Comparison of ENCODE assay signal across 22 mouse cellular contexts in the genomic region with DNA sequence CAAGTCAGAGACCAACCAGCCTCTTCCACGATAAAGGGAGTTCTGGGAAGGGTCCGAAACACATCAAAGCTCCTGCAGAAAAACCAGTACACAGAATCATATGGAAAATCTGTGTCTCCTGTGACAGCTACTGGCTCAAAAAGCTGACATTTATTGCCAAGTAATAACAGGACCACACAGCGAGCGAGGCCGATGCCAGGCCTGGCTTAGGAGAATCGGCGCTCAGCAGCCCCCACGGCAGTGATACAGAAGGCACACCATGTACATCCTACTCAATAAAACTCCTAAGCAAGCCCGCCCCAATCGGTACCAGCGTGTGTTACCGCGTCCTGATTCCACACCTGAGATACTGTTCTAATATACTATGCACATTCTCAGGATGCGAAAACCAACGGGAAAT.
DNase-seq lines count a peak whose midpoint lies in the region; ATAC-seq and TF ChIP-seq lines count a peak whose summit lies in the region.
"Had no signal": no experiment of that assay in that cellular context is flagged by ENCODE, and none has a peak within 500 bp of the region (broad histone marks: within the 10 kb centered on the region; RNA-seq: fewer than 3 reads in every experiment).

No protein-coding gene starts in this region.

- WGBS in cerebellum, adult 2 months: 16% methylated on average over 15 of the region's 15 CpGs
- 61% methylated on average over 15 of the region's 15 CpGs for WGBS in limb, embryonic 13.5 days
- 90% methylated on average over 15 of the region's 15 CpGs for WGBS in limb, embryonic 10.5 days
- 87% methylated on average over 15 of the region's 15 CpGs for WGBS in forebrain, embryonic 13.5 days

- ATAC-seq in limb, embryonic 13.5 days (ENCODE audit: low FRiP score, low read depth): no peak
- no peak for ATAC-seq in forebrain, embryonic 13.5 days
- ATAC-seq: CD4-positive, CD25-positive, alpha-beta regulatory T cell, adult 4 months; forebrain, embryonic 15.5 days; inflammation-experienced regulatory T-cells, adult 6 months; midbrain, embryonic 16.5 days had no signal

- DNase-seq in cerebellum, adult 2 months: peak; percentile 59 to 73
- DNase-seq in cerebellum, adult 11 months: no peak
- no peak for DNase-seq in limb, embryonic 10.5 days (ENCODE audit: low spot score)
- DNase-seq in brain, adult 2 months (ENCODE audit: low read depth, low spot score): peak; percentile 70
- DNase-seq in cerebellum, postnatal 25 days: peak; percentile 68 to 74
- no peak for DNase-seq in thymus, postnatal 10 days (ENCODE audit: low spot score in 2 of 2)
- DNase-seq: adrenal gland, postnatal 25 days; gastrocnemius, postnatal 36 days; kidney, adult 18-20 months; kidney, postnatal 4 days; liver; thymus, postnatal 14 days had no signal

- 0 out of 2 replicates have a peak overlapping the region, but pooled peaks have one; percentile 9 for H3K4me2 ChIP-seq in limb, embryonic 13.5 days (replicated peaks)
- H3K4me2 ChIP-seq in forebrain, embryonic 13.5 days: no peak overlapping the region
- H3K4me2 ChIP-seq: embryonic facial prominence, embryonic 15.5 days; forebrain, embryonic 15.5 days; hindbrain, embryonic 12.5 days; liver, embryonic 15.5 days had no signal

- no peaks in the 10 kb centered on the region for H3K27me3 ChIP-seq in cerebellum, adult 2 months (ENCODE audit: control insufficient read depth, insufficient read depth, low read length)
- no peaks in the 10 kb centered on the region for H3K27me3 ChIP-seq in limb, embryonic 13.5 days
- no peaks in the 10 kb centered on the region for H3K27me3 ChIP-seq in limb, embryonic 10.5 days (ENCODE audit: low read depth, poor library complexity, severe bottlenecking)
- H3K27me3 ChIP-seq in forebrain, embryonic 13.5 days: no peaks in the 10 kb centered on the region
- H3K27me3 ChIP-seq: embryonic facial prominence, embryonic 15.5 days; forebrain, embryonic 15.5 days; hindbrain, embryonic 12.5 days; liver, embryonic 15.5 days had no signal

- TF ChIP-seq CTCF in cerebellum, adult 2 months (IDR thresholded peaks at IDR 0.05; ENCODE audit: borderline replicate concordance, insufficient read depth, low read depth, low read length): no peak

- H3K9me3 ChIP-seq in limb, embryonic 13.5 days: no peaks in the 10 kb centered on the region
- no peaks in the 10 kb centered on the region for H3K9me3 ChIP-seq in limb, embryonic 10.5 days (replicated peaks)
- H3K9me3 ChIP-seq in forebrain, embryonic 13.5 days (replicated peaks): no peaks in the 10 kb centered on the region
- H3K9me3 ChIP-seq: embryonic facial prominence, embryonic 15.5 days; forebrain, embryonic 15.5 days; hindbrain, embryonic 12.5 days; liver, embryonic 15.5 days had no signal

- H3K4me1 ChIP-seq in cerebellum, adult 2 months (ENCODE audit: control insufficient read depth, insufficient read depth, low read length): peaks cover 60% of the 10 kb centered on the region
- H3K4me1 ChIP-seq in limb, embryonic 13.5 days: peaks cover 66% of the 10 kb centered on the region
- peaks cover 22% of the 10 kb centered on the region; the same call in 1 of the 2 replicates for H3K4me1 ChIP-seq in limb, embryonic 10.5 days
- H3K4me1 ChIP-seq in forebrain, embryonic 13.5 days: peaks cover 22% of the 10 kb centered on the region
- H3K4me1 ChIP-seq: liver, embryonic 15.5 days had no signal

- H3K27ac ChIP-seq in cerebellum, adult 2 months (ENCODE audit: insufficient read depth, low read length): no peak overlapping the region
- H3K27ac ChIP-seq in limb, embryonic 13.5 days: no peak overlapping the region
- H3K27ac ChIP-seq in limb, embryonic 10.5 days: no peak overlapping the region
- H3K27ac ChIP-seq in forebrain, embryonic 13.5 days: no peak overlapping the region
- H3K27ac ChIP-seq: embryonic facial prominence, embryonic 15.5 days; forebrain, embryonic 15.5 days; hindbrain, embryonic 12.5 days; liver, embryonic 15.5 days; macrophage had no signal

- H3K4me3 ChIP-seq in cerebellum, adult 2 months (replicated peaks; ENCODE audit: insufficient read depth, low read depth, low read length): no peak overlapping the region
- H3K4me3 ChIP-seq in limb, embryonic 13.5 days: no peak overlapping the region
- no peak overlapping the region for H3K4me3 ChIP-seq in limb, embryonic 10.5 days
- no peak overlapping the region for H3K4me3 ChIP-seq in forebrain, embryonic 13.5 days
- H3K4me3 ChIP-seq: embryonic facial prominence, embryonic 15.5 days; forebrain, embryonic 15.5 days; hindbrain, embryonic 12.5 days; liver, embryonic 15.5 days had no signal

- TF ChIP-seq POLR2A in cerebellum, adult 2 months (IDR thresholded peaks at IDR 0.05; ENCODE audit: borderline replicate concordance, insufficient read depth, low read length): no peak

- no peaks in the 10 kb centered on the region for H3K36me3 ChIP-seq in limb, embryonic 13.5 days
- H3K36me3 ChIP-seq in limb, embryonic 10.5 days: no peaks in the 10 kb centered on the region
- H3K36me3 ChIP-seq in forebrain, embryonic 13.5 days (ENCODE audit: poor library complexity, severe bottlenecking): no peaks in the 10 kb centered on the region
- H3K36me3 ChIP-seq: embryonic facial prominence, embryonic 15.5 days; forebrain, embryonic 15.5 days; hindbrain, embryonic 12.5 days; liver, embryonic 15.5 days had no signal

- H3K9ac ChIP-seq in limb, embryonic 13.5 days: no peak overlapping the region
- H3K9ac ChIP-seq in forebrain, embryonic 13.5 days: no peak overlapping the region
- H3K9ac ChIP-seq: embryonic facial prominence, embryonic 15.5 days; forebrain, embryonic 15.5 days; hindbrain, embryonic 12.5 days; liver, embryonic 15.5 days had no signal

Comparison
In these comparisons a context has a peak if more than half of its experiments do, and no peak if none do; other contexts are left out.
1. DNase-seq: peak in cerebellum, adult 2 months (2 of 2), brain, adult 2 months (single experiment) and cerebellum, postnatal 25 days (2 of 2); none in cerebellum, adult 11 months (single experiment), limb, embryonic 10.5 days (single experiment) and thymus, postnatal 10 days (0 of 2).